Mouse (Mus musculus): Measurements from ENCODE around the gene Slc41a3.

- TF ChIP-seq CTCF (conservative IDR thresholded peaks at IDR 0.05; ENCODE audit: low read length): no peak
- no peak for TF ChIP-seq POU5F1 (IDR thresholded peaks at IDR 0.05; ENCODE audit: borderline replicate concordance, low read length)
- TF ChIP-seq NANOG (IDR thresholded peaks at IDR 0.05; ENCODE audit: borderline replicate concordance, low read length): no peak
These were observed 44.0 kb upstream of the Slc41a3 start for GRCm38 (mm10) chr6:90560390-90561058.
